Mouse (Mus musculus) 3134 (cell line): ENCODE measurements around the gene Ppm1l.
"Not testable (repeated sequence)": the region's sequence is repeated elsewhere in the genome, so short reads cannot be mapped to it uniquely, and the experiment has no call there.

Experiments used
- DNase-seq: peaks from one replicate; pipeline ENCODE4 v3.0.0-alpha.2; 2011; ENCODE audit warnings: low spot score; ENCODE audit not compliant: insufficient read length; ENCODE audit errors: extremely low read depth

The Ppm1l gene

GRCm38 (mm10) chr3:69527384-69527783 lies 210.7 kb downstream of the Ppm1l start:
- DNase-seq: no peak

GRCm38 (mm10) chr3:69529576-69529975 lies 212.9 kb downstream of the Ppm1l start:
- no peak for DNase-seq

- no peak for DNase-seq
Measured at GRCm38 (mm10) chr3:69531511-69531910, 214.8 kb downstream of the Ppm1l start.

GRCm38 (mm10) chr3:69532687-69533086 lies 216.0 kb downstream of the Ppm1l start:
- no peak for DNase-seq

GRCm38 (mm10) chr3:69535486-69535885 lies 218.8 kb downstream of the Ppm1l start:
- no peak for DNase-seq

GRCm38 (mm10) chr3:69535941-69536647 lies 219.4 kb downstream of the Ppm1l start:
- no peak for DNase-seq

- DNase-seq: no peak
Measured at GRCm38 (mm10) chr3:69542962-69543361, 226.3 kb downstream of the Ppm1l start.

GRCm38 (mm10) chr3:69543730-69544129 lies 227.1 kb downstream of the Ppm1l start:
- DNase-seq: no peak

- no peak for DNase-seq
Measured at GRCm38 (mm10) chr3:69545017-69545416, 228.4 kb downstream of the Ppm1l start.

- no peak for DNase-seq
Measured at GRCm38 (mm10) chr3:69548704-69549455, 232.2 kb downstream of the Ppm1l start.

GRCm38 (mm10) chr3:69549602-69550001 lies 232.9 kb downstream of the Ppm1l start:
- DNase-seq: no peak

- no peak for DNase-seq
Measured at GRCm38 (mm10) chr3:69555511-69555910, 238.8 kb downstream of the Ppm1l start.

- no peak for DNase-seq
Measured at GRCm38 (mm10) chr3:69556092-69556778, 239.6 kb downstream of the Ppm1l start.

GRCm38 (mm10) chr3:69559316-69559974 lies 242.8 kb downstream of the Ppm1l start:
- no peak for DNase-seq

GRCm38 (mm10) chr3:69559975-69560330 lies 243.3 kb downstream of the Ppm1l start:
- DNase-seq: no peak

GRCm38 (mm10) chr3:69561686-69562085 lies 245.0 kb downstream of the Ppm1l start:
- no peak for DNase-seq

GRCm38 (mm10) chr3:69563406-69563805 lies 246.7 kb downstream of the Ppm1l start:
- DNase-seq: no peak

GRCm38 (mm10) chr3:69565586-69565985 lies 248.9 kb downstream of the Ppm1l start:
- DNase-seq: not testable (repeated sequence)

- no peak for DNase-seq
Measured at GRCm38 (mm10) chr3:69572561-69572960, 255.9 kb downstream of the Ppm1l start.

- DNase-seq: no peak
Measured at GRCm38 (mm10) chr3:69575577-69575976, 258.9 kb downstream of the Ppm1l start.

- no peak for DNase-seq
Measured at GRCm38 (mm10) chr3:69576715-69577114, 260.1 kb downstream of the Ppm1l start.
